Mouse (Mus musculus) lung, postnatal 0 days (tissue): Measurements from ENCODE around the gene Slc2a3. TPM values are rescaled to one million over a fixed set of nuclear protein-coding genes. Genes with fewer than 3 reads are reported as not detected.
"Not testable (repeated sequence)": the region's sequence is repeated elsewhere in the genome, so short reads cannot be mapped to it uniquely, and the experiment has no call there.

ENCODE experiments used
- ATAC-seq: fragments of 200-750 bp; cut with Nextera tagmentation; 2 replicates; pipeline ENCODE4 v1.8.0; 2017; ENCODE audit warnings: moderate library complexity
- DNase-seq: peaks from one replicate; pipeline ENCODE4 v3.0.0-alpha.2; 2016; ENCODE audit warnings: low spot score
- H3K27ac ChIP-seq: fragments of 300-500 bp; sonication (generic); 2 replicates; pipeline ENCODE4 v1.5.1; 2014; ENCODE audit warnings: antibody characterized with exemption, mild to moderate bottlenecking, low read length, mixed read lengths
- H3K27me3 ChIP-seq: fragments of 300-500 bp; sonication (generic); replicated peaks from 2 replicates; pipeline ENCODE4 v1.6.1; 2014; ENCODE audit warnings: low read length, mixed read lengths; ENCODE audit not compliant: insufficient read depth
- H3K36me3 ChIP-seq: fragments of 300-500 bp; sonication (generic); 2 replicates; pipeline ENCODE4 v1.6.1; 2014; ENCODE audit warnings: low read length, mixed read lengths; ENCODE audit not compliant: insufficient read depth
- H3K4me1 ChIP-seq: fragments of 300-500 bp; sonication (generic); 2 replicates; pipeline ENCODE4 v1.6.1; 2014; ENCODE audit warnings: antibody characterized with exemption, low read depth, low read length, mixed read lengths; ENCODE audit not compliant: insufficient read depth
- H3K4me2 ChIP-seq: fragments of 300-500 bp; sonication (generic); replicated peaks from 2 replicates; pipeline ENCODE4 v1.6.1; 2014; ENCODE audit warnings: low read depth, mild to moderate bottlenecking, low read length, moderate library complexity, mixed read lengths
- H3K4me3 ChIP-seq: fragments of 300-500 bp; sonication (generic); 2 replicates; pipeline ENCODE4 v1.5.1; 2014; ENCODE audit warnings: low read depth, low read length
- H3K9ac ChIP-seq: fragments of 300-500 bp; sonication (generic); replicated peaks from 2 replicates; pipeline ENCODE4 v1.6.1; 2014; ENCODE audit warnings: low read depth, mild to moderate bottlenecking
- H3K9me3 ChIP-seq: fragments of 300-500 bp; sonication (generic); 2 replicates; pipeline ENCODE4 v1.6.1; 2016; ENCODE audit warnings: low read length, mixed read lengths
- CTCF ChIP-seq: IDR thresholded peaks from 2 replicates; pipeline ENCODE4 v1.5.1; 2016; ENCODE audit warnings: antibody characterized with exemption, mild to moderate bottlenecking
- EP300 ChIP-seq: IDR thresholded peaks from 2 replicates; pipeline ENCODE4 v1.6.1; 2016; ENCODE audit warnings: antibody characterized with exemption, mild to moderate bottlenecking, control low read depth
- WGBS: fragments of 180-500 bp; shearing (Covaris S2); extraction: QIAGEN DNeasy Blood & Tissue Kit; methylation state at CpG from one replicate; pipeline ENCODE4 v1.1.7; 2014; 5-methylcytosine and 5-hydroxymethylcytosine counted together
- polyA plus RNA-seq: library from polyadenylated mRNA; unstranded; fragments of >200 nt; fragmentation: Nextera tagmentation; extraction: Ambion mirVana; gene quantifications from 2 replicates; pipeline ENCODE4 v1.2.1, GENCODE M21; 2015

Gene Slc2a3
- polyA plus RNA-seq, 1 experiment from 2014 or later, result 3.8 TPM

DNA sequence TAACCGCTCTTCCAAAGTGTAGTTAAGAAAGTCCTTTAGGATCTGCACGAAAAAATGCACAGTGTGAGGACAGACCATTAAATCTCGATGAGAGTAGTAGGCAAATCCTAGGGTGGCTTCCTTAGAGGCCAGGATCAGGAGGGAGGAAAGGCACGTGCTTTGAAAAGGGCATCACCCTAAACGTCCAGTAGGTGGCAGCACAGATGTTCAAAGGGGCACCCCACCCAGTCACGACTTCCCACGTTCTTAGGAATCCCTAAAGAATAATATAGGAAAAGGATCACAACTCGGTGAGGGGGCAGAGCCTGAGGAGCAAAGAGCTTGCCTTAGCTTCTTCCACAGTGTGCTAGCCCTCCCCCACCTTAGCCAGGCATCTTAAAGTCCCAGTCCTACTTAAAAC, 61.5 kb downstream of the Slc2a3 start:
- WGBS, result 14% methylated on average over 8 of the region's 8 CpGs
- peak; percentile 88 for DNase-seq
- peaks cover 7% of the 10 kb centered on the region; the same call in 1 of the 2 replicates for H3K4me1 ChIP-seq
- H3K36me3 ChIP-seq, result no peaks in the 10 kb centered on the region
- no peak overlapping the region for H3K9ac ChIP-seq
- no peaks in the 10 kb centered on the region for H3K9me3 ChIP-seq
- 0 out of 2 replicates have a peak overlapping the region, but pooled peaks have one; percentile 17 for H3K4me2 ChIP-seq
- H3K4me3 ChIP-seq, result no peak overlapping the region
- TF ChIP-seq EP300 (no peak), CTCF (peak; percentile 84)
- H3K27ac ChIP-seq, result no peak overlapping the region
- ATAC-seq, result peak; percentile 60
- peaks cover 10% of the 10 kb centered on the region; the same call in 1 of the 2 replicates for H3K27me3 ChIP-seq

- no peaks in the 10 kb centered on the region for H3K27me3 ChIP-seq
- no peaks in the 10 kb centered on the region for H3K4me1 ChIP-seq
- no peak for ATAC-seq
- whole genome bisulfite sequencing, result 24% methylated on average over 2 of the region's 2 CpGs
- TF ChIP-seq EP300 (no peak), CTCF (peak; percentile 87)
- DNase-seq, result peak; percentile 76
- H3K4me3 ChIP-seq, result no peak overlapping the region
- H3K9me3 ChIP-seq, result no peaks in the 10 kb centered on the region
- H3K36me3 ChIP-seq, result no peaks in the 10 kb centered on the region
- no peak overlapping the region for H3K4me2 ChIP-seq
- no peak overlapping the region for H3K27ac ChIP-seq
- H3K9ac ChIP-seq, result no peak overlapping the region
Measured at GRCm38 (mm10) chr6:122719942-122720341, 81.5 kb downstream of the Slc2a3 start.

DNA sequence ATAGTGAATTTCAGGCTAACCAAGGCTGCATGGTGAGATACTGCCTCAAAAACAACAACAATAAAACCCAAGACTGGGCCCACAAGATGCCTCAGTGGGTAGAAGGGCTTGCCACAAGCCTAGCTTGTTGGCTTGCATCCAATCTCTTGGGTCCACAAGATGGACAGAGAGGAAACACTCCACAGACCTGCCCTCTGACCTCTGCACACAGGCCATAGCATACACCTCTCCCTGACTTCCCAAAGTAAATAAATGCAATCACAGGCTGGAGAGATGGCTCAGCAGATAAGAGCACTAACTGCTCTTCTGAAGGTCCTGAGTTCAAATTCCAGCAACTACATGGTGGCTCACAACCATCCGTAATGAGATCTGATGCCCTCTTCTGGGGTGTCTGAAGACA, 83.2 kb downstream of the Slc2a3 start:
- H3K4me2 ChIP-seq, H3K27ac ChIP-seq, H3K36me3 ChIP-seq, DNase-seq, H3K27me3 ChIP-seq, H3K4me3 ChIP-seq, H3K9me3 ChIP-seq, H3K9ac ChIP-seq, H3K4me1 ChIP-seq, ATAC-seq: not testable (repeated sequence)
- 88% methylated on average over 1 of the region's 1 CpGs for WGBS

- no peak for TF ChIP-seq CTCF
- TF ChIP-seq EP300, result no peak
- H3K27me3 ChIP-seq, result no peaks in the 10 kb centered on the region
- H3K27ac ChIP-seq, result no peak overlapping the region
- no peak overlapping the region for H3K4me2 ChIP-seq
- ATAC-seq, result no peak
- no peak for DNase-seq
- no peaks in the 10 kb centered on the region for H3K9me3 ChIP-seq
- H3K4me1 ChIP-seq, result no peaks in the 10 kb centered on the region
- no peak overlapping the region for H3K4me3 ChIP-seq
- H3K36me3 ChIP-seq, result no peaks in the 10 kb centered on the region
- 28% methylated on average over 4 of the region's 4 CpGs for WGBS
- no peak overlapping the region for H3K9ac ChIP-seq
Measured at GRCm38 (mm10) chr6:122715886-122716285, 85.6 kb downstream of the Slc2a3 start.

GRCm38 (mm10) chr6:122714707-122715365, 86.6 kb downstream of the Slc2a3 start:
- no peak for TF ChIP-seq CTCF
- TF ChIP-seq EP300, result no peak
- Histone ChIP-seq H3K9ac (no peak overlapping the region), H3K4me2 (no peak overlapping the region), H3K4me1 (no peaks in the 10 kb centered on the region), H3K4me3 (no peak overlapping the region), H3K9me3 (no peaks in the 10 kb centered on the region), H3K36me3 (no peaks in the 10 kb centered on the region), H3K27ac (no peak overlapping the region), H3K27me3 (no peaks in the 10 kb centered on the region)
- ATAC-seq, result no peak
- WGBS, result 39% methylated on average over 7 of the region's 7 CpGs
- no peak for DNase-seq

- 90% methylated on average over 7 of the region's 7 CpGs for WGBS
- not testable (repeated sequence) for H3K4me1 ChIP-seq, H3K36me3 ChIP-seq, H3K9me3 ChIP-seq, H3K4me3 ChIP-seq, H3K4me2 ChIP-seq, H3K27ac ChIP-seq, H3K27me3 ChIP-seq, H3K9ac ChIP-seq, ATAC-seq, DNase-seq
Measured at GRCm38 (mm10) chr6:122713116-122713515, 88.3 kb downstream of the Slc2a3 start.

- no peak for ATAC-seq
- no peaks in the 10 kb centered on the region for H3K27me3 ChIP-seq
- WGBS, result 71% methylated on average over 2 of the region's 2 CpGs
Measured at GRCm38 (mm10) chr6:122711455-122711854, 90.0 kb downstream of the Slc2a3 start.

More at GRCm38 (mm10) chr6:122711455-122711854, 90.0 kb downstream of the Slc2a3 start:
- no peak for DNase-seq
- Histone ChIP-seq H3K27ac (no peak overlapping the region), H3K36me3 (no peaks in the 10 kb centered on the region), H3K4me3 (no peak overlapping the region), H3K9ac (no peak overlapping the region), H3K4me1 (no peaks in the 10 kb centered on the region), H3K9me3 (no peaks in the 10 kb centered on the region), H3K4me2 (no peak overlapping the region)
- TF ChIP-seq EP300 (no peak), CTCF (no peak)
